Mouse (Mus musculus) limb, embryonic 13.5 days (tissue): ENCODE results near the gene Pglyrp2. TPM values are rescaled to one million over a fixed set of nuclear protein-coding genes. Genes with fewer than 3 reads are reported as not detected.

Experiments
- ATAC-seq: fragments of 200-750 bp; cut with Nextera tagmentation; 2 replicates; pipeline ENCODE4 v1.8.0; 2017; ENCODE audit warnings: low read depth, moderate number of reproducible peaks, moderate TSS enrichment; ENCODE audit not compliant: low FRiP score
- H3K27ac ChIP-seq: fragments of 300-500 bp; sonication (generic); 2 replicates; pipeline ENCODE4 v1.5.1; 2015; ENCODE audit warnings: inconsistent platforms, mild to moderate bottlenecking, moderate library complexity
- H3K27me3 ChIP-seq: fragments of 300-500 bp; sonication (generic); 2 replicates; pipeline ENCODE4 v1.6.1; 2015; ENCODE audit warnings: mild to moderate bottlenecking, inconsistent platforms
- H3K36me3 ChIP-seq: fragments of 300-500 bp; sonication (generic); 2 replicates; pipeline ENCODE4 v1.6.1; 2015; ENCODE audit warnings: inconsistent platforms, mild to moderate bottlenecking, moderate library complexity
- H3K4me1 ChIP-seq: fragments of 300-500 bp; sonication (generic); 2 replicates; pipeline ENCODE4 v1.6.1; 2015; ENCODE audit warnings: inconsistent platforms
- H3K4me2 ChIP-seq: fragments of 300-500 bp; sonication (generic); replicated peaks from 2 replicates; pipeline ENCODE4 v1.6.1; 2015; ENCODE audit warnings: inconsistent platforms, mild to moderate bottlenecking, moderate library complexity
- H3K4me3 ChIP-seq: fragments of 300-500 bp; sonication (generic); 2 replicates; pipeline ENCODE4 v1.5.1; 2015; ENCODE audit warnings: moderate library complexity, mild to moderate bottlenecking, inconsistent platforms
- H3K9ac ChIP-seq: fragments of 300-500 bp; sonication (generic); 2 replicates; pipeline ENCODE4 v1.6.1; 2015; ENCODE audit warnings: mild to moderate bottlenecking, inconsistent platforms
- H3K9me3 ChIP-seq: fragments of 300-500 bp; sonication (generic); 2 replicates; pipeline ENCODE4 v1.6.1; 2016; ENCODE audit warnings: inconsistent platforms
- WGBS: fragments of 180-500 bp; shearing (Covaris S2); methylation state at CpG from one replicate; pipeline ENCODE4 v1.1.7; 2015; 5-methylcytosine and 5-hydroxymethylcytosine counted together
- microRNA-seq: library from miRNA; unstranded; fragments of <30 nt; microRNA quantifications from one replicate; pipeline ENCODE4, GENCODE M21; 2016
- polyA plus RNA-seq: library from polyadenylated mRNA; unstranded; fragments of >200 nt; fragmentation: Nextera tagmentation; extraction: Ambion mirVana; gene quantifications from 2 replicates; pipeline ENCODE4 v1.2.1, GENCODE M21; 2015

The Pglyrp2 gene
- polyA plus RNA-seq, 1 experiment from 2014 or later, result 0.09 TPM

DNA sequence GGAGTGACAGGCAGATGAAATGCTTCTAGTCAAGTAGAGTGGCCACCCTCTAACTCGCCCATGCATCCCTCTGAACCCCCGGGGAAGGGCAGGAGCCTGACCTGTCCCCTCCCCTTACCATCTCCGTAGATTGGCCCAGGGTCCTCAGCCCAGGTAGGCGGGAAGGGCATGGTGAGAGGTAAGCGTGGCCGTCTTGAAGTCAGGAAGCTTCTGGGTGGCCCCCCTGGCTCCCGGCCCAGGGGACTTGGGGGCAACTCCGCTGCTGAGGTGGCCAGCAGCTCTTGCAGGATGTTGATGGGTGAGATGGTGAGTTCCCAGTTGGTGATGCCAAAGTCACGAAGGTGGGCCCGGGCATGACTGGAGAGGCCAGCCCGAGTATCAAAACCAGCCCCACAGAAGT, 56.3 kb downstream of the Pglyrp2 start:
- H3K36me3 ChIP-seq, result peaks cover 2% of the 10 kb centered on the region; the same call in 1 of the 2 replicates
- no peak overlapping the region for H3K4me3 ChIP-seq
- H3K27ac ChIP-seq, result no peak overlapping the region
- no peak overlapping the region for H3K9ac ChIP-seq
- H3K9me3 ChIP-seq, result no peaks in the 10 kb centered on the region
- H3K4me2 ChIP-seq, result no peak overlapping the region
- peaks cover 19% of the 10 kb centered on the region for H3K4me1 ChIP-seq
- WGBS, result 86% methylated on average over 11 of the region's 11 CpGs
- no peak for ATAC-seq
- H3K27me3 ChIP-seq, result no peaks in the 10 kb centered on the region

DNA sequence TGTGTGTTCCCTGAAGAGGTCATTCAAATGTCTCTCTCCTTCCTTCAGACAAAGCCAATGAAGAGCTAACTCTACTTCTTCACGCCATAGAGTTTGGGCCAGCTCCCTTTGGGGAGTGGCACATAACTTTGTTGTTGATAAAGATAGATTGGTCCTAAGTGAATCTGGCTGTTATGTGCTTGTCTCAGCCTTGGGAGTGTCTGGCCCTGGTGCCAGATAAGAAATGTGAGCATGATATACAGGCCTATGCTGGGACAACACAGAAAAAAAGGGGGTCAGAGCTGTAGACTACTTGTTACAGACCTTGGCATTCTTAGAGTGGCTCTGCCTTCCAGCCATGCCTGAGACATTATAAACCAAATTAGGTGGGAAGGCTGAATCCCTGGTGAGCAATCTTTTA, 58.7 kb downstream of the Pglyrp2 start:
- ATAC-seq, result no peak
- no peak overlapping the region for H3K4me3 ChIP-seq
- H3K4me2 ChIP-seq, result peak overlapping the region; percentile 57; the same call in 1 of the 2 replicates
- H3K9ac ChIP-seq, result no peak overlapping the region
- H3K9me3 ChIP-seq, result no peaks in the 10 kb centered on the region
- peaks cover 26% of the 10 kb centered on the region for H3K36me3 ChIP-seq
- H3K4me1 ChIP-seq, result peaks cover 29% of the 10 kb centered on the region
- H3K27me3 ChIP-seq, result no peaks in the 10 kb centered on the region
- H3K27ac ChIP-seq, result no peak overlapping the region
- 83% methylated on average over 1 of the region's 1 CpGs for WGBS

DNA sequence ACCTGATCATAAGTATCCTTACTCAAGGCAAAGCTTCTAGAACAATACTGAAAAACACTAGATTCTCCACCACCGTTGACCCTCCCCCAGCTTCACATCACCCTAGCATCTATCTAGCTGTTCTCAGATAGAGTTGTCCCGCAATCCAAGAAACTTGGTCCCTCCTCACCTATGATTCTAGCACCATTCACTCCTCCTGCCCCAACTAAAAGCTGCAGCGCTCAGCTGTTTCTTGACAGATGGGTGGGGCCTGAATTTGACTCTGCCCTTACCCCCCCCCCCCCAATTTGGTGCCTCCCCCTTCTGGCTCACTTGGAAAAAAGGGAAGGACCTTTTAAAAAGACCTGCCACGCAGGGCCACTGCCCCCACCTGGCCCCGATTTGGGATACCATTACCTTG, 59.1 kb downstream of the Pglyrp2 start:
- peaks cover 30% of the 10 kb centered on the region for H3K36me3 ChIP-seq
- peak overlapping the region; percentile 95; the same call in 1 of the 2 replicates for H3K9ac ChIP-seq
- H3K27ac ChIP-seq, result peak overlapping the region; percentile 16; the same call in 1 of the 2 replicates
- peak overlapping the region; percentile 57 for H3K4me2 ChIP-seq
- no peaks in the 10 kb centered on the region for H3K9me3 ChIP-seq
- WGBS, result 44% methylated on average over 5 of the region's 5 CpGs
- H3K4me1 ChIP-seq, result peaks cover 29% of the 10 kb centered on the region
- ATAC-seq, result no peak
- peak overlapping the region; percentile 96 for H3K4me3 ChIP-seq
- H3K27me3 ChIP-seq, result no peaks in the 10 kb centered on the region

DNA sequence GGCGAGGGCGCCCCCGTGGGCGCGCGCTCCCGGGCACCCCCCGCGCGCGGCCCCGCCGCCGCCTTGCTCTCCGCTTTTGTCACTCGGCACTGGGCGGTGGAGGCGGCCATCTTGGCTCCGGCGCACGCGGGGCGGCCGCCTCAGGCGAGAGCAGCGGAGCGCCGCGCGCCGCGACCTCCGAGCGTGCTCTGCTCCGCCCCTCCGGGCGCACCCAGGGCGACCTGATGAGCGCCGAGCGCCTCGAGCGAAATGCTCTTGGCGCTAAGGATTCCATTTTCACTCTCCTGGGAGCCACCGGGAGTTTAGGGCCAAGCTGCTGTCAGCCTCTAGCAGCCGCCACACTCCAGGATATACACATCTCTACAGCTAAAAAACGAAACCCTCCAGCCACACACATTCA, 59.6 kb downstream of the Pglyrp2 start:
- no peaks in the 10 kb centered on the region for H3K9me3 ChIP-seq
- WGBS, result under 1% methylated on average over 45 of the region's 47 CpGs
- H3K4me3 ChIP-seq, result peak overlapping the region; percentile 96
- peaks cover 36% of the 10 kb centered on the region for H3K36me3 ChIP-seq
- H3K4me2 ChIP-seq, result peak overlapping the region; percentile 86
- H3K27ac ChIP-seq, result peak overlapping the region; percentile 16; the same call in 1 of the 2 replicates
- H3K9ac ChIP-seq, result peak overlapping the region; percentile 95
- peak; percentile 94 for ATAC-seq
- peaks cover 29% of the 10 kb centered on the region for H3K4me1 ChIP-seq
- H3K27me3 ChIP-seq, result no peaks in the 10 kb centered on the region

DNA sequence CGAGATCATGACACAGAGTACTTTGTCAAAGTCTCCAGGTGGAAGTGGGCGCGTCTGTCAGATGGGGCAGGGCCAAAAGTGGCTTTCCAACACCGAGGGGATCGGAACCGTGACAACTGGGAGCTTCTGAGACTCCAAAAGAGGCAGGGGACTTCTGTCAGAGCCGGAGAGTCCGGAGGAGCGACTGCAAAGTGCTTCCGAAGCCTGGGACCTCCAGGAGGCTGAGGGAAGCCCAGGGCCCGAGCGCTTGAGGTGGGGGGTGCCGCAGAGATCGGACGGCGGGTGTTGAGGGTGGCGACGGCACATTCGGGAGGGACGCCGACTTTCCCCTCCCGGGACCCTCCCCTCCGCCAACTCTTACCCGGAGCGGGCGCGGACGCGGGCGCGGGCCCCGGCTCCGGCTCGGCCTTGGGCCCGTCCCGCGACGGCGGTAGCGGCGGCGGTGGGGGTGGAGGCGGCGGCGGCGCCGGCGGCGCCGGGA, 60.1 kb downstream of the Pglyrp2 start:
- peak; percentile 43; the same call in 1 of the 2 replicates for ATAC-seq
- Histone ChIP-seq H3K4me3 (peak overlapping the region; percentile 96), H3K36me3 (peaks cover 40% of the 10 kb centered on the region), H3K9ac (peak overlapping the region; percentile 95), H3K4me2 (peak overlapping the region; percentile 86), H3K9me3 (no peaks in the 10 kb centered on the region), H3K4me1 (peaks cover 29% of the 10 kb centered on the region), H3K27ac (peak overlapping the region; percentile 16; the same call in 1 of the 2 replicates), H3K27me3 (no peaks in the 10 kb centered on the region)
- under 1% methylated on average over 42 of the region's 50 CpGs for whole genome bisulfite sequencing

DNA sequence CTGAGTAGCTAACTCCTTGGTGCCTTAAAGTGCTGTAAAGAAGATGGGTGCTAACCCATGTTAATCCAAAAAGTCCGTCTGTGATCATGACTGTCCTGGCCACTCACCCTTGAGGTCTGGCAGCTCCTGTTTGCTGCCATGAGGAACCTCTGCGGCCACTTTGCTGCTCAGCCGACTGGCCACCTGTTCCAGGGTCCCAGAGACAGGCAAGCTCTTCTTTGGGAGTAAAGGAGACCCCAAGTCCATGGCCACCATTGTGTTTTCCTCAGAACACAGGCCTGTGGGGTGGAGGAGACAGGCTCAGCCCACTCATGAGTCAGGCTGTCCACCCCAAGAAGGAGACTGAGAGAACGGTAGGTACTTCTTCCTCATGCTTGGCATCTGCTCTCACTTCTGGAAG, 61.3 kb downstream of the Pglyrp2 start:
- peak overlapping the region; percentile 86 for H3K4me2 ChIP-seq
- H3K27ac ChIP-seq, result no peak overlapping the region
- 80% methylated on average over 4 of the region's 4 CpGs for WGBS
- H3K4me3 ChIP-seq, result peak overlapping the region; percentile 96
- ATAC-seq, result no peak
- peak overlapping the region; percentile 95 for H3K9ac ChIP-seq
- H3K36me3 ChIP-seq, result peaks cover 52% of the 10 kb centered on the region
- no peaks in the 10 kb centered on the region for H3K9me3 ChIP-seq
- no peaks in the 10 kb centered on the region for H3K27me3 ChIP-seq
- peaks cover 29% of the 10 kb centered on the region for H3K4me1 ChIP-seq

Small RNA genes within 50 kb of the gene (microRNA-seq; reads per million reads assigned to microRNA genes)
- not detected for gene Gm22201

Other genes with a start within 250 kb of the Pglyrp2 start
- 0.26 and 0.29 TPM in 2 replicates for gene Ephx3, start 234.6 kb downstream of the Pglyrp2 start, polyA plus RNA-seq
- gene Brd4, start 139.4 kb downstream of the Pglyrp2 start, polyA plus RNA-seq, result 99.1 and 109 TPM in 2 replicates
- gene Akap8, start 102.9 kb downstream of the Pglyrp2 start, polyA plus RNA-seq, result 110 and 123 TPM in 2 replicates
- 106 and 116 TPM in 2 replicates for gene Akap8l, start 73.6 kb downstream of the Pglyrp2 start, polyA plus RNA-seq
- 23.4 and 25.2 TPM in 2 replicates for gene Wiz, start 34.7 kb downstream of the Pglyrp2 start, polyA plus RNA-seq
- gene Rasal3, start 20.6 kb downstream of the Pglyrp2 start, polyA plus RNA-seq, result 0.85 and 1.1 TPM in 2 replicates
- gene Cyp4f39, start 28.6 kb upstream of the Pglyrp2 start, polyA plus RNA-seq, result 0.79 and 1.9 TPM in 2 replicates
- gene Cyp4f17, start 81.9 kb upstream of the Pglyrp2 start, polyA plus RNA-seq, result 16.3 and 17.7 TPM in 2 replicates
- gene Cyp4f16, start 112.4 kb upstream of the Pglyrp2 start, polyA plus RNA-seq, result 23.9 and 27.2 TPM in 2 replicates
- not detected in 2 replicates for gene Cyp4f37, start 197.1 kb upstream of the Pglyrp2 start, polyA plus RNA-seq
- not detected in 2 replicates for gene Cyp4f40, start 234.7 kb upstream of the Pglyrp2 start, polyA plus RNA-seq